Mouse (Mus musculus) thymus, postnatal 10 days (tissue): Measurements from ENCODE around the gene Tmem79.
"Not testable (repeated sequence)": the region's sequence is repeated elsewhere in the genome, so short reads cannot be mapped to it uniquely, and the experiment has no call there.

Experiments
- DNase-seq, 2 experiments: peaks; one replicate each; pipeline ENCODE4 v3.0.0; 2021; ENCODE audit warnings: low spot score in 2 of 2

Tmem79 gene

GRCm38 (mm10) chr3:88354396-88355165 is 18.6 kb upstream of the Tmem79 start:
- no peak for DNase-seq

- DNase-seq: no peak
Measured at GRCm38 (mm10) chr3:88352907-88353306, 17.0 kb upstream of the Tmem79 start.

GRCm38 (mm10) chr3:88350732-88351131 is 14.8 kb upstream of the Tmem79 start:
- DNase-seq: no peak

- DNase-seq: no peak
Measured at GRCm38 (mm10) chr3:88339006-88339405, 3.1 kb upstream of the Tmem79 start.

GRCm38 (mm10) chr3:88338316-88338715 is 2.4 kb upstream of the Tmem79 start:
- DNase-seq: no peak

GRCm38 (mm10) chr3:88337367-88338020 is 1.5 kb upstream of the Tmem79 start:
- no peak for DNase-seq

GRCm38 (mm10) chr3:88335436-88336053 is 403 bp downstream of the Tmem79 start:
- DNase-seq: no peak

- no peak for DNase-seq
Measured at GRCm38 (mm10) chr3:88334902-88335435, 979 bp downstream of the Tmem79 start.

- DNase-seq: no peak
Measured at GRCm38 (mm10) chr3:88334029-88334658, 1.8 kb downstream of the Tmem79 start.

GRCm38 (mm10) chr3:88331282-88331681 is 4.7 kb downstream of the Tmem79 start:
- peak in 1 of 2 experiments; percentile 73 for DNase-seq

- DNase-seq: no peak
Measured at GRCm38 (mm10) chr3:88328956-88329355, 7.0 kb downstream of the Tmem79 start.

- peak in 1 of 2 experiments; percentile 45 for DNase-seq
Measured at GRCm38 (mm10) chr3:88324951-88325405, 11.0 kb downstream of the Tmem79 start, which contains the start of gene Glmp. Glmp (plus strand) TSS chr3:88325023.

- DNase-seq: no peak
Measured at GRCm38 (mm10) chr3:88299172-88299571, 36.8 kb downstream of the Tmem79 start.

- no peak for DNase-seq
Measured at GRCm38 (mm10) chr3:88297321-88297851, 38.6 kb downstream of the Tmem79 start.

GRCm38 (mm10) chr3:88296561-88297318 is 39.2 kb downstream of the Tmem79 start, which contains the start of the genes Tsacc and Cct3:
Tsacc (minus strand) TSS chr3:88296999.
Cct3 (plus strand) TSS chr3:88297116.
- peak; percentile 94 to 95 for DNase-seq

- DNase-seq: no peak
Measured at GRCm38 (mm10) chr3:88296110-88296560, 39.8 kb downstream of the Tmem79 start.

GRCm38 (mm10) chr3:88295272-88295671 is 40.7 kb downstream of the Tmem79 start:
- DNase-seq: not testable (repeated sequence)

GRCm38 (mm10) chr3:88291970-88292369 is 44.0 kb downstream of the Tmem79 start:
- DNase-seq: peak; percentile 8 to 38

- DNase-seq: not testable (repeated sequence)
Measured at GRCm38 (mm10) chr3:88288133-88288713, 47.7 kb downstream of the Tmem79 start.

- no peak for DNase-seq
Measured at GRCm38 (mm10) chr3:88287110-88287509, 48.8 kb downstream of the Tmem79 start, which contains the start of gene Gm38392. Gm38392 (minus strand) TSS chr3:88287210.
